Mouse (Mus musculus) bone marrow, adult 2 months (tissue): ENCODE data around the gene Ccr1.

ENCODE experiments used
- CTCF ChIP-seq: fragments of 200-500 bp; IDR thresholded peaks from 2 replicates; pipeline ENCODE4 v1.5.1; 2011; ENCODE audit warnings: low read length, control low read depth; ENCODE audit not compliant: control insufficient read depth, insufficient read depth
- POLR2A ChIP-seq: fragments of 200-500 bp; IDR thresholded peaks from 2 replicates; pipeline ENCODE4 v1.6.1; 2011; ENCODE audit warnings: low read depth, mild to moderate bottlenecking, control low read depth, low read length, borderline replicate concordance; ENCODE audit not compliant: control insufficient read depth

DNA sequence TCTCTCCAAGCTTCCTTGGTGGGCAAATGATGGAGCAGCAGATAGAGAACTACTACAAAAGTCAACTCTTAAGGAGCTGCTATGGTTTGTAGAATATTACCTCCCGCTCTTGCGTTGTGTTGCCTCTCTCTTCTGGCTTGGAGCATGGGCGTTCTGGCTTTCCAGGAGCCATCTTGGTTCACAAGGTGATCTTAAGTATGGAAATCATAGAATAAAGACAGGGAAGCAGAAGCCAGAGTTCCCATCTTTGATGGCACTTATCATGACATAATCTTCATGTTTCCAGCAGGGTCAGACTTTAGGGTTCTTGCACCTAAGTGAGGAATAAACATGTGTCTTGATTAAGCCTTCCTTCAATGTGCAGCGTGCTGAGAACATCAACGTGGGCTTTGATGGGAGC, 32.7 kb downstream of the Ccr1 start:
- TF ChIP-seq CTCF, result no peak
- no peak for TF ChIP-seq POLR2A
